Mouse (Mus musculus): ENCODE measurements at regions not wholly inside any gene's neighbourhood (a gene's known extent, or its start where the extent isn't known, plus 50 kb on each side); places are given as distances from the start of the nearest gene placed in this dataset.

- DNase-seq (ENCODE audit: low read depth, low spot score): no peak
Observed at GRCm38 (mm10) chr1:55888711-55889366, 483.1 kb downstream of the Plcl1 start.

GRCm38 (mm10) chr1:55890511-55891151, 484.9 kb downstream of the Plcl1 start:
- no peak for DNase-seq (ENCODE audit: low read depth, low spot score)

- no peak for DNase-seq (ENCODE audit: low read depth, low spot score)
Observed at GRCm38 (mm10) chr1:55891894-55892293, 486.2 kb downstream of the Plcl1 start.

- DNase-seq (ENCODE audit: low read depth, low spot score): no peak
Observed at GRCm38 (mm10) chr1:55897572-55897971, 491.9 kb downstream of the Plcl1 start.

GRCm38 (mm10) chr1:55898031-55898430, 492.3 kb downstream of the Plcl1 start:
- no peak for DNase-seq (ENCODE audit: low read depth, low spot score)

GRCm38 (mm10) chr1:55900033-55900432, 494.3 kb downstream of the Plcl1 start:
- DNase-seq (ENCODE audit: low read depth, low spot score): no peak

- no peak for DNase-seq (ENCODE audit: low read depth, low spot score)
Observed at GRCm38 (mm10) chr1:55903177-55903576, 497.5 kb downstream of the Plcl1 start.

GRCm38 (mm10) chr1:55904571-55904970, 498.9 kb downstream of the Plcl1 start:
- no peak for DNase-seq (ENCODE audit: low read depth, low spot score)

GRCm38 (mm10) chr1:55905232-55905631, 499.5 kb downstream of the Plcl1 start:
- no peak for DNase-seq (ENCODE audit: low read depth, low spot score)

GRCm38 (mm10) chr1:55910024-55910423, 504.3 kb downstream of the Plcl1 start:
- no peak for DNase-seq (ENCODE audit: low read depth, low spot score)

- DNase-seq (ENCODE audit: low read depth, low spot score): no peak
Observed at GRCm38 (mm10) chr1:55914284-55914683, 508.6 kb downstream of the Plcl1 start.

GRCm38 (mm10) chr1:55915940-55916339, 510.2 kb downstream of the Plcl1 start:
- DNase-seq (ENCODE audit: low read depth, low spot score): no peak

- DNase-seq (ENCODE audit: low read depth, low spot score): no peak
Observed at GRCm38 (mm10) chr1:55919516-55919915, 513.8 kb downstream of the Plcl1 start.

GRCm38 (mm10) chr1:55946786-55947549, 541.2 kb downstream of the Plcl1 start:
- DNase-seq (ENCODE audit: low read depth, low spot score): no peak

GRCm38 (mm10) chr1:55947618-55948283, 542.0 kb downstream of the Plcl1 start:
- DNase-seq (ENCODE audit: low read depth, low spot score): no peak

GRCm38 (mm10) chr1:55949606-55950005, 543.9 kb downstream of the Plcl1 start:
- no peak for DNase-seq (ENCODE audit: low read depth, low spot score)

- no peak for DNase-seq (ENCODE audit: low read depth, low spot score)
Observed at GRCm38 (mm10) chr1:55957804-55958445, 552.2 kb downstream of the Plcl1 start.

- peak; percentile 43 for DNase-seq (ENCODE audit: low read depth, low spot score)
Observed at GRCm38 (mm10) chr1:55960291-55960690, 554.6 kb downstream of the Plcl1 start.

GRCm38 (mm10) chr1:55963867-55964266, 558.1 kb downstream of the Plcl1 start:
- DNase-seq (ENCODE audit: low read depth, low spot score): no peak

GRCm38 (mm10) chr1:55966273-55966672, 560.6 kb downstream of the Plcl1 start:
- no peak for DNase-seq (ENCODE audit: low read depth, low spot score)

GRCm38 (mm10) chr1:55967869-55968268, 562.1 kb downstream of the Plcl1 start:
- no peak for DNase-seq (ENCODE audit: low read depth, low spot score)

- DNase-seq (ENCODE audit: low read depth, low spot score): no peak
Observed at GRCm38 (mm10) chr1:55977796-55978195, 572.1 kb downstream of the Plcl1 start.

All from A20 (cell line).